Mouse (Mus musculus): ENCODE measurements around the gene Abcc3. TPM values are rescaled to one million over a fixed set of nuclear protein-coding genes. Genes with fewer than 3 reads are reported as not detected.
"Not testable (repeated sequence)": the region's sequence is repeated elsewhere in the genome, so short reads cannot be mapped to it uniquely, and the experiment has no call there.

Abcc3 gene
- total RNA-seq, 2 experiments from 2014 or later: 6.4 to 8.3 TPM

DNA sequence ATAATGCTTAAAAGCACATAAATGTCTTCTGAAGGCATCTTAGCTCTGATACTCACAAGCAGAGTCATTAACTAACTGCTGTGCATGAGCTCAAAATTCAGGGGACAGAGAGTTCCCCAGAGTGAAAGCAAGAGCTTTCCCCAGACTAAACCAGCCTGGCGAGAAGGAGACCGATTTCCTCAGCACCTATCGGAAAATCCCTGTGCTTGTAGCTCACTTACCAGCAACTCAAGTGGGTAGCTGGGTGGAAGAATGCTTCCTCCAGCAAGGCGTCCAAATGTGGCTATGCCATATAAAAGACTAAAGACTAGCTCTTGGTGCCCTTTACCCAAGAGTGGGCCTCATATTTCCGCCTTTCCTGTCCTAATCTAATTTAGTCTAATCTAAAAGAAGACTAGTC is 9.9 kb upstream of the Abcc3 start:
- no peak for DNase-seq

- DNase-seq: not testable (repeated sequence)
Observed at GRCm38 (mm10) chr11:94402029-94402428, 9.2 kb upstream of the Abcc3 start.

DNA sequence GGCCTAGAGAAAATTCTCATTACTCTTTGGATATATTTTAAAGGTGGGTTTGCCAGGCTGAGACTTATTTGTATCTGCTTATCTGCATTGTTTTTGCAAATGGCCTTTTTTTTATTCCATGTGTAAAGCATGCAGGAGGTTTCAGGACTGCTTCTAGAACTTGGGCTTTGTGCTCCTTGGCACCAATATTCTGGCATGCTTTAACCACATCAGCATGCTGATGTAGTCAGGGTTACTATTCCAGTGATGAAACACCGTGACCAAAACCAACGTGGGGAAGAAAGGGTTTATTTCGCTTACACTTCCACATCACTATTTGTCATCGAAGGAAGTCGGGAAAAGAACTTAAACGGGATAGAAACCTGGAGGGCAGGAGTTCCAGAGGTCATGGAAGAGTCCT is 8.2 kb upstream of the Abcc3 start:
- DNase-seq: no peak

GRCm38 (mm10) chr11:94394107-94394506 is 1.3 kb upstream of the Abcc3 start:
- no peak for DNase-seq

DNA sequence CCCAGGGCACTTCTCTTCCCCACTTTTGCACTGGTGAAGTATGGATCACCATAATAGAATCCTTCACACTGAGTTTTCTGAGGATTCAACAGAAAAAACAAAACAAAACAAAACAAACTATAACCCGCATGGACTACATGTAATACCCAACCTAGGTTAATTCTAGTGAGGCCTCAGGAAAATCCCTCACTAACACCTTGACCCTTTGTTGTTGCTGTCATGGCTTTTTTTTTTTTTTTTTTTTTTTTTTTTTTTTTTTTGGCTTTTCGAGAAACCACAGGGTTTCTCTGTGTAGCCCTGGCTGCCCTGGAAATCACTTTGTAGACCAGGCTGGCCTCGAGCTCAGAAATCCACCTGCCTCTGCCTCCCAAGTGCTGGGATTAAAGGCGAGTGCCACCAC is 693 bp upstream of the Abcc3 start:
- DNase-seq: not testable (repeated sequence)

- DNase-seq: no peak
Observed at GRCm38 (mm10) chr11:94391661-94392060, 1.1 kb downstream of the Abcc3 start.

GRCm38 (mm10) chr11:94390825-94391224 is 2.0 kb downstream of the Abcc3 start:
- no peak for DNase-seq

GRCm38 (mm10) chr11:94389724-94390396 is 2.9 kb downstream of the Abcc3 start:
- DNase-seq: no peak

GRCm38 (mm10) chr11:94389021-94389420 is 3.8 kb downstream of the Abcc3 start:
- DNase-seq: no peak

DNA sequence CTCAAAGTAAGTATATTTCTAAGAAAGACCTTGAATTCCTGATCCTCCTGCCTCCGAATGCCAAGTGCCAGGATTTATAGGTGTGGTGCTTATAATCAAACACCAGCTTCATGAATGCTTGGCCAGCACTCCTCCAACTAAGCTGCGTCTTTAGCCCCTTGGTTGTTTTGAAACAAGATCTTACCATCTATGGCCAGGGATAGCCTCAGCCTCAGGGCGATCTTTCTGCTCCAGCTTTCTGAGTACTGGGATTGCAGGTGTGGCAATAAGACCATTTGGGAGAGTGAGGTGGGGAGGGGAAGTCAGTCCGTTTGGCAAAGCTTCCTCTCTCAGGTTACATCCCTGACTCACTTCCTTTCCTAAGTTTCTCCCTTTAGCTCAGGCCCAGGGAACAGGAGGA is 5.0 kb downstream of the Abcc3 start:
- no peak for DNase-seq

- DNase-seq: peak; percentile 37
Observed at GRCm38 (mm10) chr11:94385977-94386771, 6.6 kb downstream of the Abcc3 start.

- DNase-seq: no peak
Observed at GRCm38 (mm10) chr11:94379736-94380135, 13.1 kb downstream of the Abcc3 start.

DNA sequence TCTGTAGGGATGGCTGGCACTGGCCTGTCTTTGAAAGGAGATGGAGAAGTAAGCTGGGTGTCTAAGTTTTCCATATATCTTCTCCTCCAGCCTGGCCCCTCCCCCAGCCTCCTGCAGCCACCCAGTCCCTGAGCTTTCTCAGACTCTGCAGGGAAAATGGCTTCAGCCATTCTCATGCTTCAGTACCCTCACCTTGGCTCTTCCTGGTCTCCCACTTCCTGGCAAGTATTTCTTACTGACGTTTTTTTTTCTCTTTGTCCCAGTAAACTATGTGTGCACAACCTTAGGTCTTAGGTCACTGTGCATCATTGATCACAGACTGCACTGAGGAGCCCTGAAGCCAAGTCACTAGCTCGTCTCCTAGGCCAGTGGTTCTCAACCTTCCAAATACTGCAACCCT is 13.7 kb downstream of the Abcc3 start:
- DNase-seq: no peak

DNA sequence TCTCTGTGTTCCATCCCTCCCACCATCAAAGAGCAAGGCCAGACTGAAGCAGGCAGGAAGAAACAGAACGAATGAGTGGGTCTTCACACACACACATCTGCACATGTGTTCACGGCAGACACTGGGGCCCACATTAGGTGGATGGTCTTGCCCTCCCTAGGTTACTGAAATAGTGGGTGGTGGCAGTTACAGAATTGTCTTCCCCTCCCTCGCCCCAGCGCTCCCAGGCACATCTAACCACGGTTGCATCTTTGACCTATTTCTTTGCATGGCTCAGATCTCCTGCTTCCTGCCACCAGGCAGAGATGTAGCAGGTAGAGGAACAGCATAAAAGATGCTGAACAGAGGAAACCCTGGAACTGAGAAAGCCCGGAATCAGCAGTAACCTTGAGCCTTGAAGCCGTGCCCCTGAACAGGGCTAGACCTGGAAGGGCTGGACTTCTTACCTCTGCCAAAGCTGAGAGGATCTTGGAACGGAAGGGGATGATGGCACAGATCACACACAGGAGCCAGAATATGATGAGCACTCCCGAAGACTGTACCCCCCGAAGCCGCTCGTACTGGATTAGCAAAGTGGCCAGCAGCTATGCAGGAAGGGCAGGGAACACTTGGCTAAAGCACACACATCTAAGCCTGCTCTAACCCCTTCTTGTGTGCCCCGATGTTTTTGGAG is 18.4 kb downstream of the Abcc3 start:
- DNase-seq: no peak

GRCm38 (mm10) chr11:94370809-94371208 is 22.0 kb downstream of the Abcc3 start:
- no peak for DNase-seq

GRCm38 (mm10) chr11:94369981-94370380 is 22.8 kb downstream of the Abcc3 start:
- DNase-seq: no peak

GRCm38 (mm10) chr11:94365340-94365739 is 27.5 kb downstream of the Abcc3 start:
- DNase-seq: no peak

DNA sequence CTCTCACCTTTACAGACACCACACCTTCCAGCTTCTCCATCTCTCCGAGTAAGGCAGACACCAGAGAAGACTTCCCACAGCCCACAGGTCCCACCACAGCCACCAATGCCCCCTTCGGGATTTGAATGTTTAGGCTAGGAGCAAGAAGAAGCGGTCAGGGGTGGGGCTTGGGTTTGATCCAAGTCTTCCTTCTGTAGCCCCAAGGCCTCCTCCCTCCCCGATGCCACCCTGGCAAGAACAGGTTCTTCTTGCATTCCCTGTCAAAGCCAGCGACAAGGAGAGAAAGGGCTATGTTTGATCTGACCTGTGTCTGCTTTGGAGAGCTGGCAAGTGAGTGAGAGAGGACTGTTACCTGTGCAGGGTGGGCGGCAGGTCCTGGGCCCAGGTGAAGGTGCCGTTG is 29.1 kb downstream of the Abcc3 start:
- DNase-seq: no peak

- no peak for DNase-seq
Observed at GRCm38 (mm10) chr11:94362101-94362500, 30.7 kb downstream of the Abcc3 start.

DNA sequence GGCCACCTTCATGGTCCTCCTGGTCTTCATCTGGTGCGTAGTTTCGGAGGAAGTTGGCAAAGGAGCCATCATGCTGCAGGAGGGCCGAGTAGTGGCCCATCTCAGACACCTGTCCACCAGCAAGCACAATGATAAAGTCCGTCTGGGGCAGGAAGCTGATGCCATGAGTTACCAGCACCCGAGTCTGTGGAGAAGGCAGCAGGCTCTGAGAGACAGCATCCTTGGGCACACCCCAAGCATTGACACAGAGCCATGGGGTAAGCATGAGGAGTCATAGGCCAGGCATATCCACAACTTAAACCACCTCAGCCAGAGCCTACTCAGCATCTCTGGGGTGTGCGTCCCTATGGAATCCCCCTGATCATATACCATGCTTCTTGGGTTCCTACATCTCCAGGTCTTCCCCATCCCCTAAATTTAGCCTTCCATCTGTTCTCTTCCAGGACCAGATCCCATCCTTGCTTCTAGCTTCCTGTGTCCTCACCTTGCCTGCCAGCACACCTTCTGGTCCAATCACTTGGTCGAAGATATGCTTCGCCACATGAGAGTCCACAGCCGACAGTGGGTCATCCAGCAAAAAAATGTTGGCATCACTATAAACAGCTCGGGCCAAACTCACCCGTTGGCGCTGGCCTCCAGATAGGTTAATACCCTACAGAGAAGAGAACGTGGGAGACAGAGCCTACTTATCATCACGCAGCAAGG is 31.5 kb downstream of the Abcc3 start:
- DNase-seq: no peak

DNA sequence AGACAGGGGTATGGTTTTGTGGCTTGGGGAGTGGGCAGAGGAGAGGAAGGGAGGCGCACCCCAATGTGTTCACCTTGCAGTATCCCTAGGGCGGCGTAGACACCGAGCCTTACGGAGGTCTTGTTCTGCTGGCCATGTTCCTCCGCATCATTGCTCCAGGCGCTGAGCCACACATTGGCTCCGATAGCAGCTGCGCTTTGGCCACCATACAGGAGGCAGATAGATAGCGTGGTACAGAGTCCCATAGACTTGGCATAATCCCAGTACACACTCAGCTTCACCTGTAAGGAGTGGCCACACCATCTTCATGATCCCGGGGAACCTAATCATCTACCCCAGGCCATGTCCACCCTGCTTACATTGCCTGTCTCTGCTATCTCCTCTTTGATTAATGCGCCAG is 33.6 kb downstream of the Abcc3 start:
- DNase-seq: no peak

- DNase-seq: no peak
Observed at GRCm38 (mm10) chr11:94355521-94356217, 37.1 kb downstream of the Abcc3 start.

Measured in adrenal gland, postnatal 10 days (tissue).